Mouse (Mus musculus): ENCODE results near the gene Trio.
A peak's percentile ranks its signal among the peaks of the same experiment; 100 is the strongest.

Trio gene

GRCm38 (mm10) chr15:27702031-27702971, 323.3 kb downstream of the Trio start:
- DNase-seq: peak; percentile 24 to 53

GRCm38 (mm10) chr15:27697632-27698031, 328.0 kb downstream of the Trio start:
- no peak for DNase-seq

GRCm38 (mm10) chr15:27693235-27693634, 332.4 kb downstream of the Trio start:
- DNase-seq: no peak

GRCm38 (mm10) chr15:27692161-27692560, 333.5 kb downstream of the Trio start:
- no peak for DNase-seq

- DNase-seq: no peak
Observed at GRCm38 (mm10) chr15:27691213-27691612, 334.4 kb downstream of the Trio start.

GRCm38 (mm10) chr15:27688041-27688651, 337.5 kb downstream of the Trio start:
- DNase-seq: peak in 1 of 2 experiments; percentile 22

- no peak for DNase-seq
Observed at GRCm38 (mm10) chr15:27684813-27685212, 340.8 kb downstream of the Trio start.

GRCm38 (mm10) chr15:27683206-27683605, 342.4 kb downstream of the Trio start:
- DNase-seq: no peak

- peak; percentile 36 to 55 for DNase-seq
Observed at GRCm38 (mm10) chr15:27682619-27683018, 343.0 kb downstream of the Trio start.

- peak; percentile 96 to 97 for DNase-seq
Observed at GRCm38 (mm10) chr15:27681419-27682187, 344.0 kb downstream of the Trio start, which contains the start of gene Otulinl. Gene Otulinl, minus strand, starts transcription at chr15:27681579.

- no peak for DNase-seq
Observed at GRCm38 (mm10) chr15:27680997-27681396, 344.7 kb downstream of the Trio start.

All from kidney, postnatal 4 days (tissue).